33 mouse cellular contexts compared by ENCODE assay signal in the genomic region with DNA sequence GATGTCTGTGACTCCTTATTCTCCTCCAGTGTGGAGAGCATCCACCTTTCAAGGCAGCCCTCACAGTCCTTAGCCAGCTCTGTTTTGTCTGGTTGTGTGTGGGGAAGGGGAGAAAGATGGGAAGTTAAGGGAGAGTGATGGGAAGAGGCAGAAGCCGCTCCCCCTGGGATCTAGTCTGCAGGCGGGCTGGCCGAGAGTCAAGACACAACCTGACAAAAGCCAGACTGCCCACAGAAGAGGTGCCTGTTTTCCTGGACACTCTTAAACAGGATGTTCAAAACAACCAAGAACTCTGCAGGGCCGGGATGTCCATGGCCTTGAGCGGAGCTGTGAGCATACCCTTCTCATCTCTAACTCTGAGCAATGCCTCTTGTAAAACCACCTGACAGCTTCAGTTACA. TPM values are rescaled to one million over a fixed set of nuclear protein-coding genes. Genes with fewer than 3 reads are reported as not detected.
A peak's percentile ranks its signal among the peaks of the same experiment; 100 is the strongest.
DNase-seq lines count a peak whose midpoint lies in the region; ATAC-seq lines count a peak whose summit lies in the region.
"Had no signal": no experiment of that assay in that cellular context is flagged by ENCODE, and none has a peak within 500 bp of the region (broad histone marks: within the 10 kb centered on the region; RNA-seq: fewer than 3 reads in every experiment).

No protein-coding gene starts in this region.

- H3K36me3 ChIP-seq in heart, embryonic 12.5 days = no peaks in the 10 kb centered on the region
- H3K36me3 ChIP-seq in intestine, embryonic 15.5 days = no peaks in the 10 kb centered on the region
- no peaks in the 10 kb centered on the region for H3K36me3 ChIP-seq in stomach, embryonic 15.5 days
- H3K36me3 ChIP-seq: embryonic facial prominence, embryonic 13.5 days; forebrain, embryonic 10.5 days; forebrain, embryonic 15.5 days; limb, embryonic 10.5 days; limb, embryonic 15.5 days; liver, embryonic 13.5 days; midbrain, embryonic 13.5 days had no signal

- no peak overlapping the region for H3K9ac ChIP-seq in heart, embryonic 12.5 days
- H3K9ac ChIP-seq in intestine, embryonic 15.5 days = no peak overlapping the region
- H3K9ac ChIP-seq in stomach, embryonic 15.5 days = no peak overlapping the region
- H3K9ac ChIP-seq: embryonic facial prominence, embryonic 13.5 days; forebrain, embryonic 15.5 days; hindbrain, embryonic 14.5 days; limb, embryonic 15.5 days; liver, embryonic 13.5 days; midbrain, embryonic 13.5 days had no signal

- 13% methylated on average over 5 of the region's 5 CpGs for WGBS in heart, embryonic 12.5 days
- 33% methylated on average over 5 of the region's 5 CpGs for WGBS in intestine, embryonic 15.5 days
- WGBS in stomach, embryonic 15.5 days = 43% methylated on average over 5 of the region's 5 CpGs

- no peak for DNase-seq in heart, postnatal 36 days
- peak; percentile 23 for DNase-seq in ovary, postnatal 36 days (ENCODE audit: low spot score)
- no peak for DNase-seq in ovary, postnatal 10 days (ENCODE audit: low spot score)
- no peak for DNase-seq in adrenal gland, postnatal 10 days
- DNase-seq: cerebellum, adult 11 months; cerebellum, adult 9-10 months; gastrocnemius, postnatal 25 days; heart, postnatal 4 days; kidney, adult 8-10 months; kidney, postnatal 10 days; layer of hippocampus, adult 9-11 months; liver, embryonic 13.5 days; lung, adult 18-20 months; lung, postnatal 4 days; right cerebral cortex, postnatal 4 days; thymus, postnatal 4 days had no signal

- H3K9me3 ChIP-seq in heart, embryonic 12.5 days (replicated peaks) = no peaks in the 10 kb centered on the region
- no peaks in the 10 kb centered on the region for H3K9me3 ChIP-seq in intestine, embryonic 15.5 days
- H3K9me3 ChIP-seq in stomach, embryonic 15.5 days = no peaks in the 10 kb centered on the region
- H3K9me3 ChIP-seq: embryonic facial prominence, embryonic 13.5 days; forebrain, embryonic 10.5 days; forebrain, embryonic 15.5 days; limb, embryonic 10.5 days; limb, embryonic 15.5 days; liver, embryonic 13.5 days; megakaryocyte, embryonic 14.5 days; midbrain, embryonic 13.5 days had no signal

- peaks cover 44% of the 10 kb centered on the region for H3K4me1 ChIP-seq in heart, embryonic 12.5 days (replicated peaks)
- peaks cover 13% of the 10 kb centered on the region for H3K4me1 ChIP-seq in intestine, embryonic 15.5 days (replicated peaks)
- H3K4me1 ChIP-seq in stomach, embryonic 15.5 days = peaks cover 19% of the 10 kb centered on the region

- no peak overlapping the region for H3K27ac ChIP-seq in heart, embryonic 12.5 days (ENCODE audit: poor library complexity, severe bottlenecking)
- H3K27ac ChIP-seq in intestine, embryonic 15.5 days = peak overlapping the region; percentile 72
- H3K27ac ChIP-seq in stomach, embryonic 15.5 days = peak overlapping the region; percentile 65
- H3K27ac ChIP-seq: embryonic facial prominence, embryonic 13.5 days; forebrain, embryonic 10.5 days; forebrain, embryonic 15.5 days; hindbrain, embryonic 14.5 days; limb, embryonic 10.5 days; limb, embryonic 15.5 days; liver, embryonic 13.5 days; midbrain, embryonic 13.5 days had no signal

- intact Hi-C loops in heart, postnatal 36 days (cut with DNase I) = no loop called here

- peaks cover 12% of the 10 kb centered on the region for H3K27me3 ChIP-seq in heart, embryonic 12.5 days (replicated peaks)
- no peaks in the 10 kb centered on the region for H3K27me3 ChIP-seq in intestine, embryonic 15.5 days (replicated peaks)
- H3K27me3 ChIP-seq in stomach, embryonic 15.5 days (replicated peaks) = no peaks in the 10 kb centered on the region
- H3K27me3 ChIP-seq: forebrain, embryonic 15.5 days had no signal

- ATAC-seq in heart, embryonic 12.5 days (ENCODE audit: insufficient number of reproducible peaks, low FRiP score) = peak; percentile 41; the same call in 1 of the 2 replicates
- ATAC-seq in intestine, embryonic 15.5 days = no peak
- ATAC-seq in stomach, embryonic 15.5 days (ENCODE audit: insufficient read depth, low FRiP score, low read depth) = no peak
- no peak for ATAC-seq in monocyte, adult 5-6 weeks (replicated peaks; ENCODE audit: insufficient number of reproducible peaks, low FRiP score, low TSS enrichment, poor library complexity, severe bottlenecking)
- ATAC-seq: CD4-positive, CD25-positive, alpha-beta regulatory T cell, adult 4 months; forebrain, embryonic 15.5 days; lung, postnatal 0 days; midbrain, embryonic 13.5 days had no signal

- H3K4me3 ChIP-seq in heart, embryonic 12.5 days = no peak overlapping the region
- H3K4me3 ChIP-seq in intestine, embryonic 15.5 days (replicated peaks) = no peak overlapping the region
- H3K4me3 ChIP-seq in stomach, embryonic 15.5 days (replicated peaks) = no peak overlapping the region
- H3K4me3 ChIP-seq: embryonic facial prominence, embryonic 13.5 days; forebrain, embryonic 10.5 days; forebrain, embryonic 15.5 days; limb, embryonic 10.5 days; limb, embryonic 15.5 days; liver, embryonic 13.5 days; megakaryocyte, embryonic 14.5 days; midbrain, embryonic 13.5 days had no signal

- H3K4me2 ChIP-seq in heart, embryonic 12.5 days = no peak overlapping the region
- H3K4me2 ChIP-seq in intestine, embryonic 15.5 days (replicated peaks) = 0 out of 2 replicates have a peak overlapping the region, but pooled peaks have one; percentile 17
- no peak overlapping the region for H3K4me2 ChIP-seq in stomach, embryonic 15.5 days
- H3K4me2 ChIP-seq: embryonic facial prominence, embryonic 13.5 days; forebrain, embryonic 15.5 days; hindbrain, embryonic 14.5 days; limb, embryonic 15.5 days; liver, embryonic 13.5 days; midbrain, embryonic 13.5 days had no signal

RNA-seq across cellular contexts. Expression of a gene that starts 2.1 kb away (rescaled TPM):
- polyA plus RNA-seq in heart, embryonic 12.5 days (2016; fragmentation: Nextera tagmentation; extraction: Ambion mirVana) = 104 and 107 TPM in 2 replicates
- total RNA-seq in heart, postnatal 36 days (2021) = 10 to 100 TPM; 12.4 to 13.0 TPM
- polyA plus RNA-seq in intestine, embryonic 15.5 days (2015; fragmentation: Nextera tagmentation; extraction: Ambion mirVana) = 428 and 484 TPM in 2 replicates
- polyA plus RNA-seq in stomach, embryonic 15.5 days (2015; fragmentation: Nextera tagmentation; extraction: Ambion mirVana) = 127 and 187 TPM in 2 replicates
- total RNA-seq in monocyte, adult 5-6 weeks (2017) = 5.1 to 16.0 TPM (median 5.4 TPM) in 3 replicates
- total RNA-seq in adrenal gland, postnatal 10 days (2021) = 10 to 100 TPM; 22.1 to 28.1 TPM

RNA-seq across cellular contexts. Expression of a gene that starts 30.0 kb away (rescaled TPM):
- polyA plus RNA-seq in heart, embryonic 12.5 days (2016; fragmentation: Nextera tagmentation; extraction: Ambion mirVana) = 6.1 and 7.0 TPM in 2 replicates
- total RNA-seq in heart, postnatal 36 days (2021) = under 1 TPM; 0.35 to 0.53 TPM
- 0.42 and 0.53 TPM in 2 replicates for polyA plus RNA-seq in intestine, embryonic 15.5 days (2015; fragmentation: Nextera tagmentation; extraction: Ambion mirVana)
- polyA plus RNA-seq in stomach, embryonic 15.5 days (2015; fragmentation: Nextera tagmentation; extraction: Ambion mirVana) = 0.48 and 0.87 TPM in 2 replicates
- not detected in 3 replicates for total RNA-seq in monocyte, adult 5-6 weeks (2017)
- total RNA-seq in adrenal gland, postnatal 10 days (2021) = under 1 TPM in 1 of 2 experiments, not detected in 1; 0.12 TPM
- total RNA-seq: gastrocnemius, adult 18-20 months; gastrocnemius, postnatal 25 days had no signal
- polyA plus RNA-seq: CD4-positive, CD25-positive, alpha-beta regulatory T cell, adult 4 months; lung, postnatal 0 days; thymus, postnatal 0 days had no signal

RNA-seq across cellular contexts. Expression of a gene that starts 51.7 kb away (rescaled TPM):
- 0.15 TPM in 2 replicates for polyA plus RNA-seq in heart, embryonic 12.5 days (2016; fragmentation: Nextera tagmentation; extraction: Ambion mirVana)
- not detected for total RNA-seq in heart, postnatal 36 days (2021)
- 6.6 and 7.1 TPM in 2 replicates for polyA plus RNA-seq in intestine, embryonic 15.5 days (2015; fragmentation: Nextera tagmentation; extraction: Ambion mirVana)
- 1.5 and 1.7 TPM in 2 replicates for polyA plus RNA-seq in stomach, embryonic 15.5 days (2015; fragmentation: Nextera tagmentation; extraction: Ambion mirVana)
- total RNA-seq in monocyte, adult 5-6 weeks (2017) = 0.39 to 0.75 TPM (median 0.57 TPM) in 3 replicates
- 1 to 10 TPM; 4.8 to 8.1 TPM for total RNA-seq in adrenal gland, postnatal 10 days (2021)
- total RNA-seq: gastrocnemius, adult 18-20 months; gastrocnemius, postnatal 25 days; left cerebral cortex, postnatal 10 days had no signal
- polyA plus RNA-seq: embryonic facial prominence, embryonic 13.5 days had no signal
